Mouse (Mus musculus): ENCODE measurements at regions not wholly inside any gene's neighbourhood (a gene's known extent, or its start where the extent isn't known, plus 50 kb on each side); places are given as distances from the start of the nearest gene placed in this dataset.

- H3K9me3 ChIP-seq (replicated peaks; ENCODE audit: insufficient read depth, low read length): no peaks in the 10 kb centered on the region
- H3K9ac ChIP-seq (ENCODE audit: control insufficient read depth, low read depth, low read length, poor library complexity, severe bottlenecking): no peak overlapping the region
Measured at GRCm38 (mm10) chr1:186424084-186424483, 281.7 kb downstream of the Tgfb2 start.

GRCm38 (mm10) chr1:186417101-186417500 lies 288.7 kb downstream of the Tgfb2 start:
- Histone ChIP-seq H3K9ac (ENCODE audit: control insufficient read depth, low read depth, low read length, poor library complexity, severe bottlenecking) (no peak overlapping the region), H3K36me3 (ENCODE audit: control insufficient read depth in 1 of 2, insufficient read depth in 2 of 2, low read length in 2 of 2) (no peaks in the 10 kb centered on the region), H3K27ac (ENCODE audit: control insufficient read depth, low read depth, low read length) (no peak overlapping the region), H3K27me3 (ENCODE audit: control insufficient read depth in 1 of 2, insufficient read depth in 2 of 2, low read length in 2 of 2) (no peaks in the 10 kb centered on the region), H3K4me3 (ENCODE audit: control insufficient read depth in 1 of 2, insufficient read depth in 1 of 2, low read depth in 2 of 2, low read length in 2 of 2) (no peak overlapping the region), H3K79me2 (ENCODE audit: control insufficient read depth, insufficient read depth, low read length, poor library complexity) (no peaks in the 10 kb centered on the region), H3K9me3 (replicated peaks; ENCODE audit: insufficient read depth, low read length) (no peaks in the 10 kb centered on the region), H3K4me1 (ENCODE audit: control insufficient read depth in 1 of 2, insufficient read depth in 2 of 2, low read length in 2 of 2) (no peaks in the 10 kb centered on the region)
- DNase-seq (ENCODE audit: low read depth, low spot score): no peak
- TF ChIP-seq CTCF (IDR thresholded peaks at IDR 0.05 in 2 of 3, conservative IDR thresholded peaks at IDR 0.05 in 1 of 3; ENCODE audit: control insufficient read depth in 1 of 3, insufficient read depth in 1 of 3, low read depth in 2 of 3, low read length in 3 of 3, poor library complexity in 1 of 3, severe bottlenecking in 1 of 3) (no peak), SMC3 (IDR thresholded peaks at IDR 0.05; ENCODE audit: low read depth, low read length) (no peak), SIN3A (IDR thresholded peaks at IDR 0.05; ENCODE audit: low read length) (no peak), RAD21 (IDR thresholded peaks at IDR 0.05; ENCODE audit: low read depth, low read length) (no peak), MYC (IDR thresholded peaks at IDR 0.05; ENCODE audit: low read depth, low read length) (no peak), GATA1 (IDR thresholded peaks at IDR 0.05; ENCODE audit: low read depth, low read length) (no peak), HCFC1 (IDR thresholded peaks at IDR 0.05; ENCODE audit: low read depth, low read length) (no peak), CHD1 (IDR thresholded peaks at IDR 0.05; ENCODE audit: low read depth, low read length) (no peak), MYB (IDR thresholded peaks at IDR 0.05; ENCODE audit: low read depth, low read length) (no peak), BHLHE40 (IDR thresholded peaks at IDR 0.05; ENCODE audit: borderline replicate concordance, low read depth, low read length) (no peak), ZKSCAN1 (IDR thresholded peaks at IDR 0.05; ENCODE audit: low read depth, low read length) (no peak), ZNF384 (IDR thresholded peaks at IDR 0.05; ENCODE audit: low read depth, low read length) (no peak), TCF12 (IDR thresholded peaks at IDR 0.05; ENCODE audit: low read depth, low read length) (no peak), UBTF (IDR thresholded peaks at IDR 0.05; ENCODE audit: borderline replicate concordance, insufficient read depth, low read depth, low read length) (no peak), GABPA (IDR thresholded peaks at IDR 0.05; ENCODE audit: low read depth, low read length) (no peak), MAFK (IDR thresholded peaks at IDR 0.05; ENCODE audit: borderline replicate concordance, low read depth, low read length) (no peak)

More at GRCm38 (mm10) chr1:186424084-186424483, 281.7 kb downstream of the Tgfb2 start:
- no peak for DNase-seq (ENCODE audit: low read depth, low spot score)
- Histone ChIP-seq H3K4me3 (ENCODE audit: control insufficient read depth in 1 of 2, insufficient read depth in 1 of 2, low read depth in 2 of 2, low read length in 2 of 2) (no peak overlapping the region), H3K27ac (ENCODE audit: control insufficient read depth, low read depth, low read length) (no peak overlapping the region), H3K36me3 (ENCODE audit: control insufficient read depth in 1 of 2, insufficient read depth in 2 of 2, low read length in 2 of 2) (no peaks in the 10 kb centered on the region), H3K27me3 (ENCODE audit: control insufficient read depth in 1 of 2, insufficient read depth in 2 of 2, low read length in 2 of 2) (no peaks in the 10 kb centered on the region), H3K79me2 (ENCODE audit: control insufficient read depth, insufficient read depth, low read length, poor library complexity) (no peaks in the 10 kb centered on the region), H3K4me1 (ENCODE audit: control insufficient read depth in 1 of 2, insufficient read depth in 2 of 2, low read length in 2 of 2) (no peaks in the 10 kb centered on the region)
- TF ChIP-seq GATA1 (IDR thresholded peaks at IDR 0.05; ENCODE audit: low read depth, low read length) (no peak), NELFE (IDR thresholded peaks at IDR 0.05; ENCODE audit: low read depth, low read length) (no peak), CHD2 (IDR thresholded peaks at IDR 0.05; ENCODE audit: low read length) (no peak), UBTF (IDR thresholded peaks at IDR 0.05; ENCODE audit: borderline replicate concordance, insufficient read depth, low read depth, low read length) (no peak), SIN3A (IDR thresholded peaks at IDR 0.05; ENCODE audit: low read length) (no peak), ZNF384 (IDR thresholded peaks at IDR 0.05; ENCODE audit: low read depth, low read length) (no peak), EP300 (IDR thresholded peaks at IDR 0.05; ENCODE audit: low read depth in 1 of 2, low read length in 2 of 2) (no peak), MXI1 (IDR thresholded peaks at IDR 0.05; ENCODE audit: low read depth, low read length) (no peak), TAL1 (IDR thresholded peaks at IDR 0.05; ENCODE audit: low read length) (no peak), USF2 (IDR thresholded peaks at IDR 0.05; ENCODE audit: borderline replicate concordance in 1 of 2, insufficient read depth in 1 of 2, low read depth in 1 of 2, low read length in 2 of 2) (no peak), ELF1 (IDR thresholded peaks at IDR 0.05; ENCODE audit: low read depth, low read length) (no peak), TCF12 (IDR thresholded peaks at IDR 0.05; ENCODE audit: low read depth, low read length) (no peak), USF1 (IDR thresholded peaks at IDR 0.05; ENCODE audit: low read depth, low read length) (no peak)

All from MEL (cell line).